Mouse (Mus musculus) neural tube, embryonic 14.5 days (tissue): ENCODE measurements around the gene Amh. TPM values are rescaled to one million over a fixed set of nuclear protein-coding genes. Genes with fewer than 3 reads are reported as not detected.
A peak's percentile ranks its signal among the peaks of the same experiment; 100 is the strongest.
"Not testable (repeated sequence)": the region's sequence is repeated elsewhere in the genome, so short reads cannot be mapped to it uniquely, and the experiment has no call there.

Experiments
- ATAC-seq: fragments of 200-750 bp; cut with Nextera tagmentation; 2 replicates; pipeline ENCODE4 v1.8.0; 2017; ENCODE audit warnings: low read depth, mild to moderate bottlenecking, moderate TSS enrichment, moderate library complexity
- H3K27ac ChIP-seq: fragments of 300-500 bp; sonication (generic); 2 replicates; pipeline ENCODE4 v1.5.1; 2014; ENCODE audit warnings: low read depth, mild to moderate bottlenecking, control low read depth, low read length, moderate library complexity, mixed read lengths
- H3K27me3 ChIP-seq: fragments of 300-500 bp; sonication (generic); 2 replicates; pipeline ENCODE4 v1.6.1; 2014; ENCODE audit warnings: low read length; ENCODE audit not compliant: control insufficient read depth, insufficient read depth
- H3K36me3 ChIP-seq: fragments of 300-500 bp; sonication (generic); 2 replicates; pipeline ENCODE4 v1.6.1; 2014; ENCODE audit warnings: low read length, mixed read lengths; ENCODE audit not compliant: control insufficient read depth, insufficient read depth
- H3K4me1 ChIP-seq: fragments of 300-500 bp; sonication (generic); 2 replicates; pipeline ENCODE4 v1.6.1; 2014; ENCODE audit warnings: low read length; ENCODE audit not compliant: control insufficient read depth, insufficient read depth
- H3K4me2 ChIP-seq: fragments of 300-500 bp; sonication (generic); 2 replicates; pipeline ENCODE4 v1.6.1; 2014; ENCODE audit warnings: mild to moderate bottlenecking, low read depth, low read length, control low read depth
- H3K4me3 ChIP-seq: fragments of 300-500 bp; sonication (generic); 2 replicates; pipeline ENCODE4 v1.5.1; 2014; ENCODE audit warnings: low read depth, low read length, control low read depth, mixed read lengths
- H3K9ac ChIP-seq: fragments of 300-500 bp; sonication (generic); replicated peaks from 2 replicates; pipeline ENCODE4 v1.6.1; 2014; ENCODE audit warnings: low read depth, mild to moderate bottlenecking, control low read depth, low read length, mixed read lengths
- H3K9me3 ChIP-seq: fragments of 300-500 bp; sonication (generic); 2 replicates; pipeline ENCODE4 v1.6.1; 2016; ENCODE audit warnings: low read length; ENCODE audit not compliant: control insufficient read depth
- WGBS: fragments of 180-500 bp; shearing (Covaris S2); extraction: QIAGEN DNeasy Blood & Tissue Kit; methylation state at CpG from one replicate; pipeline ENCODE4 v1.1.7; 2014; 5-methylcytosine and 5-hydroxymethylcytosine counted together
- polyA plus RNA-seq: library from polyadenylated mRNA; unstranded; fragments of >200 nt; fragmentation: Nextera tagmentation; extraction: Ambion mirVana; gene quantifications from 2 replicates; pipeline ENCODE4 v1.2.1, GENCODE M21; 2014

Amh gene
- polyA plus RNA-seq, 1 experiment from 2014 or later, result 0.16 TPM

DNA sequence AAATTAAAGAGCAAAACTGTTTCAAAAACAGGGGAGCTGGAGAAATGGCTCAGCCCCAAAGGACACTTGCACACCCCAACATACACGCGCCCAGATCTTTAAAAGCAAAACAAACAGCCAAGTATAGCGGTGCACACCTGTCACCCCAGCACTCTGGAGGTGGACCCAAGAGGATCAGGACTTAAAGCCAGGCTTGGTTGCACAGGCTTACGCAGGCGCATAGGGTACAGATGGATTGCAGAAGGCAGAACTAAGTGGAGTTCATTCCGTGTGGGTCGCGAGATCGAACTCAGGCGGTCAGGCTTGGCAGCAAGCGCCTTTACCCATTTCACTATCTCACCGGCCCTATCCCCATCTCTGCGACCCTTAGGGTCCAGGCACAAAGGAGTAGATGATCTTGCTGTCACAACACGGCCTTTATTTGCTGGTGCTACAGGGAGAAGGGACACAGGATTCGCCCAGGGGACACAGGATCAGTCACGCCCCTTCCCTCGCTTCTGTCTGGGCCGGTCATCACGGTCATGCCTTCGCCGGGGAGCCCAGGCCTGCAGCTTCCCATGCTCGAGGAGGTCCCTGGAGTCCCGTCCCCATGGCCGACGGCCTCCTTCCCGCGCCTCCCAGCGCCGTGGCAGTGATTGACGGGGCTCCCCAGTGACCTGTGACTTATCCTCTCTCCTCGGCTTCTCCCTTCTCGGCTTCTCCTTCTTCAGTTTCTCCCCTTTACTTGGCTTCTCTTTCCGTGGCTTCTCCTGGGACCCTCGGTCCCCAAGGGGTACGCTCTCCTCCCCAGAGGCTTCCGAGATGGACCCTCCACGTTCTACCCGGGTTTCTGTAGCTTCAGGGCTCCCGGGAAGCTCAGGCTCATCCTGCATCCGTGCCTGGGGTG is 3.3 kb downstream of the Amh start:
- Histone ChIP-seq H3K4me3 (no peak overlapping the region), H3K36me3 (peaks cover 13% of the 10 kb centered on the region; the same call in 1 of the 2 replicates), H3K27ac (no peak overlapping the region), H3K4me2 (peak overlapping the region; percentile 21; the same call in 1 of the 2 replicates), H3K27me3 (peaks cover 8% of the 10 kb centered on the region), H3K4me1 (peaks cover 17% of the 10 kb centered on the region), H3K9me3 (no peaks in the 10 kb centered on the region), H3K9ac (peak overlapping the region; percentile 28; the same call in 1 of the 2 replicates)
- no peak for ATAC-seq
- WGBS, result 22% methylated on average over 40 of the region's 40 CpGs

DNA sequence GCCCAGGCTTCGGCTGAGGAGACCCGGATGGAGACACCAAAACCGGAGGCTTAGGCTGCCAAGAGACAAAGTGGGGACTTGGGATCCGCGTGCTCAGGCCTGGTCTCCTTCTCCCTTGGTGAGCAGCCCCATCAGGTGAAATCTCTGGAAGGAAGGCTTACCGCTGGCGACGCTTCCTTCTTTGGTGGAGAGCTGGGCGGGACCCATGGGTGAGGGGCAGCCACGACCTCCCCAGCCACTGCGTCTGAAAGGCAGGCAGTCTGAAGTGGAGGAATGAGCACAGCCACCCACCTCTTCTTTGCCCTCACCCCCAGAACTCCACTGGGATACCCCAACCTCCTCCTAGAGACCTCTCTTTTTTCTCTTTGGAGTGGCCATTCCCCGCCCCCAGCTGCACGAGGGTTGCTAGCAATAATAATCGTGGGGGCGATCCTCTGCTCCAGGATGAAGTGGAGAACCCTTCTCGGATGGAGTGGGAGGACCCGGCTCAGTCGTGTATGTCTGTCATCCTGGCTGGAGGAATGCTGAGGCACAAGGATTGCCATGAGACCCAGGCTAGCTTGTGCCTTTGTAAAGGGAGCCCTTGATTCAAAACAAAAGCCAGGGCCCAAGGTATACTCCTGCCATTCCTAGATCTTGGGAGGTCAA is 4.1 kb downstream of the Amh start:
- Histone ChIP-seq H3K4me1 (peaks cover 17% of the 10 kb centered on the region), H3K4me2 (peak overlapping the region; percentile 21; the same call in 1 of the 2 replicates), H3K36me3 (peaks cover 5% of the 10 kb centered on the region; the same call in 1 of the 2 replicates), H3K27ac (no peak overlapping the region), H3K9ac (peak overlapping the region; percentile 28; the same call in 1 of the 2 replicates), H3K9me3 (no peaks in the 10 kb centered on the region), H3K27me3 (peaks cover 8% of the 10 kb centered on the region), H3K4me3 (no peak overlapping the region)
- ATAC-seq, result no peak
- WGBS, result 9% methylated on average over 18 of the region's 18 CpGs

GRCm38 (mm10) chr10:80810084-80810483 is 5.0 kb downstream of the Amh start:
- no peak overlapping the region for H3K4me2 ChIP-seq
- H3K9me3 ChIP-seq, result no peaks in the 10 kb centered on the region
- H3K27me3 ChIP-seq, result peaks cover 8% of the 10 kb centered on the region
- no peak for ATAC-seq
- peaks cover 17% of the 10 kb centered on the region for H3K4me1 ChIP-seq
- no peak overlapping the region for H3K27ac ChIP-seq
- 4% methylated on average over 20 of the region's 20 CpGs for WGBS
- H3K9ac ChIP-seq, result no peak overlapping the region
- no peaks in the 10 kb centered on the region; the same call in 1 of the 2 replicates for H3K36me3 ChIP-seq
- no peak overlapping the region for H3K4me3 ChIP-seq

GRCm38 (mm10) chr10:80812391-80813041 is 7.5 kb downstream of the Amh start:
- no peak overlapping the region for H3K4me2 ChIP-seq
- H3K4me3 ChIP-seq, result no peak overlapping the region
- no peak for ATAC-seq
- no peaks in the 10 kb centered on the region for H3K36me3 ChIP-seq
- peaks cover 8% of the 10 kb centered on the region for H3K27me3 ChIP-seq
- no peaks in the 10 kb centered on the region for H3K9me3 ChIP-seq
- WGBS, result 63% methylated on average over 5 of the region's 5 CpGs
- no peak overlapping the region for H3K9ac ChIP-seq
- H3K4me1 ChIP-seq, result peaks cover 8% of the 10 kb centered on the region
- H3K27ac ChIP-seq, result no peak overlapping the region

DNA sequence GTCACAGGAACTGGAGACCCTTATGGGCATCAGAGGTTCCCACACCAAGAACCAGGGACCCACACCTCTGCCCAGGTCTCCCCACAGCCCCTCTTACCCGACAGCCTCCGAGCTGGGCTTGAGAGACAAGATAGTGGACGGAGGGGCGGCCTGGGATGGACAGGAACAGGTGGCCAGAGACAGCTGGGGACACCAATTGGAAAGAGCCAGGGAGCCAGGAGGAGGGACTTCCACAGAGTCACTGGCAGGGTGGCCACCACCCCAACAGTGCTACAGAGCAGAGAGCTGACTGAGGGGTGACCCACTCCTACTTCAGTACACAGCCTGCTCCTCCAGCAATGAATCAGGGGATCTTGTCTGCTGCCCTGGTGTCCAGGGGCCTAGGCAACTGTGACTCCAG is 8.3 kb downstream of the Amh start, which contains the start of gene Jsrp1:
Gene Jsrp1, minus strand, starts transcription at position 133 of the 400 bp plus-strand sequence.
- Histone ChIP-seq H3K4me1 (peaks cover 7% of the 10 kb centered on the region; the same call in 1 of the 2 replicates), H3K4me2 (no peak within 1 kb of the TSS), H3K36me3 (no peaks in the 10 kb centered on the region), H3K9me3 (no peaks in the 10 kb centered on the region), H3K27me3 (peaks cover 8% of the 10 kb centered on the region), H3K9ac (no peak within 1 kb of the TSS), H3K27ac (no peak within 1 kb of the TSS), H3K4me3 (no peak within 1 kb of the TSS)
- no peak for ATAC-seq
- 82% methylated on average over 4 of the region's 4 CpGs for WGBS

DNA sequence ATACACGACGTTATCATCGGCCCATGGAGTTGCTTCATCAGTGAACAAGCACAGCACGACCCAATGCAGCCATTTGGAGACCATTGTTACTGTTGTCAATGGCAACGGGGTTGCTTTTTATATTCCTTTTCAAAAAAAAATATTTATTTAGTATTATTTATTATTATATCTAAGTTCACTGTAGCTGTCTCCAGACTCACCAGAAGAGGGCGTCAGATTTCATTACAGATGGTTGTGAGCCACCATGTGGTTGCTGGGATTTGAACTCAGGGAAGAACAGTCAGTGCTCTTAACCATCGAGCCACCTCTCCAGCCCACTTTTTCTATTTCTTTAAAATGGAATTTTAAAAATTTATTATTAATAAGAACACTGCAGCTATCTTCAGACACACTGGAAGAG is 9.8 kb downstream of the Amh start:
- no peaks in the 10 kb centered on the region for H3K36me3 ChIP-seq
- no peak overlapping the region for H3K9ac ChIP-seq
- ATAC-seq, result no peak
- no peak overlapping the region for H3K4me3 ChIP-seq
- H3K27ac ChIP-seq, result no peak overlapping the region
- H3K4me2 ChIP-seq, result no peak overlapping the region
- peaks cover 5% of the 10 kb centered on the region; the same call in 1 of the 2 replicates for H3K27me3 ChIP-seq
- no peaks in the 10 kb centered on the region for H3K4me1 ChIP-seq
- H3K9me3 ChIP-seq, result no peaks in the 10 kb centered on the region
- 67% methylated on average over 7 of the region's 7 CpGs for WGBS

DNA sequence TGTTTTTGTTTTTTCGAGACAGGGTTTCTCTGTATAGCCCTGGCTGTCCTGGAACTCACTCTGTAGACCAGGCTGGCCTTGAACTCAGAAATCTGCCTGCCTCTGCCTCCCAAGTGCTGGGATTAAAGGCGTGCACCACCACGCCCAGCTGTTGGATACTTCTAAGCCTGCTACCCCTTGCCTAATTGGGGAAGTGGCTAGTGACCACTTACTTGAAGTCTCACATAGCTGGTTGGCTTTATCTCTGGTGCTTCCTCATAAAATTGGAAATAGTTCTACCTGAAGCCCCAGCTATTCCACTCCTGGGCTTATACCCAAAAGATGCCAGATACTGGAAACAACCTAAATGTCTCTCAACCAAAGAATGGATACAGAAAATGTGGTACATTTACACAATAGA is 11.3 kb downstream of the Amh start:
- not testable (repeated sequence) for H3K27ac ChIP-seq, H3K9me3 ChIP-seq, H3K9ac ChIP-seq, H3K27me3 ChIP-seq, ATAC-seq, H3K4me1 ChIP-seq, H3K4me3 ChIP-seq, H3K36me3 ChIP-seq, H3K4me2 ChIP-seq
- WGBS, result 82% methylated on average over 3 of the region's 3 CpGs

GRCm38 (mm10) chr10:80817164-80817563 is 12.1 kb downstream of the Amh start:
- no peaks in the 10 kb centered on the region for H3K9me3 ChIP-seq
- H3K27ac ChIP-seq, result no peak overlapping the region
- no peak overlapping the region for H3K9ac ChIP-seq
- ATAC-seq, result no peak
- no peaks in the 10 kb centered on the region for H3K36me3 ChIP-seq
- no peak overlapping the region for H3K4me3 ChIP-seq
- 68% methylated on average over 2 of the region's 2 CpGs for WGBS
- H3K27me3 ChIP-seq, result no peaks in the 10 kb centered on the region
- no peak overlapping the region for H3K4me2 ChIP-seq
- H3K4me1 ChIP-seq, result no peaks in the 10 kb centered on the region
